Mouse (Mus musculus): ENCODE measurements around the gene Hacd3.

DNA sequence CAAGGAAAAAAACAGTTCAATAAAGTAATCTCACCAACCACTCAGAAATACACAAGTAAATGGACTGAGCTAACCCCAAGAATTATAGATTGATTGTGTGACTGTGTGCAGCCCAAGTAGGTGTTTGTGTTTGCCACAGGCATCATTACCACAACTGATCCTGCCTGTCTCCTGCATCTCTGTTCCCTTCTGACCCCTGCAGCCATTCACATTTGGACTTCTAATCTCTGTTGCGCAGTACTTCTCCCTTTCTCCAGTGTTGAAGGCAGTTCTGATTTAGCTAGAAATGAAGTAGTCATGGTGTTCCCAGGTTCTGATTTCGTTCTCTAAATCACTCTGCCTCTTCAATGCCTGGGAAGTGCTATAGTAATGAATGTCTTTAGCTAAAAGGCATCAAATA, 33.8 kb downstream of the Hacd3 start:
- no peak for TF ChIP-seq CTCF (IDR thresholded peaks at IDR 0.05; ENCODE audit: borderline replicate concordance, insufficient read depth, low read depth, low read length)
- TF ChIP-seq POLR2A (IDR thresholded peaks at IDR 0.05; ENCODE audit: borderline replicate concordance, insufficient read depth, low read length) = no peak

Data from cerebellum, adult 2 months (tissue).